Mouse (Mus musculus) thymus, postnatal 0 days (tissue): Measurements from ENCODE around the gene Taar3. TPM values are rescaled to one million over a fixed set of nuclear protein-coding genes. Genes with fewer than 3 reads are reported as not detected.
A peak's percentile ranks its signal among the peaks of the same experiment; 100 is the strongest.

Source experiments
- DNase-seq: peaks from one replicate; pipeline ENCODE4 v3.0.0-alpha.2; 2015; ENCODE audit warnings: low spot score
- polyA plus RNA-seq: library from polyadenylated mRNA; unstranded; fragments of >200 nt; fragmentation: Nextera tagmentation; extraction: Ambion mirVana; gene quantifications from 2 replicates; pipeline ENCODE4 v1.2.1, GENCODE M21; 2015

The Taar3 gene
- polyA plus RNA-seq, result not detected in 2 replicates

DNA sequence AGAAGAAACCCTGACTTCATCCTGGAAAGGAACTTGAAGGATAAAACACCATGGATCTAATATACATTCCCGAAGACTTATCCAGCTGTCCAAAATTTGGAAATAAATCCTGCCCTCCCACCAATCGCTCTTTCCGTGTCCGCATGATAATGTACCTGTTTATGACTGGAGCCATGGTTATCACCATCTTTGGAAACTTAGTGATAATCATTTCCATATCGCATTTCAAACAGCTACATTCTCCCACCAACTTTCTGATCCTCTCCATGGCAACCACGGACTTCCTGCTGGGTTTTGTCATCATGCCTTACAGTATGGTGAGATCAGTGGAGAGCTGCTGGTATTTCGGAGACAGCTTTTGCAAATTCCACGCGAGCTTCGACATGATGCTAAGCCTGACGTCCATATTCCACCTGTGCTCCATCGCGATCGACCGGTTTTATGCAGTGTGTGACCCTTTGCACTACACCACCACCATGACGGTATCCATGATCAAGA, at the start of gene Taar3:
Taar3 (plus strand) TSS at position 51 of the 498 bp plus-strand sequence.
- no peak for DNase-seq

DNA sequence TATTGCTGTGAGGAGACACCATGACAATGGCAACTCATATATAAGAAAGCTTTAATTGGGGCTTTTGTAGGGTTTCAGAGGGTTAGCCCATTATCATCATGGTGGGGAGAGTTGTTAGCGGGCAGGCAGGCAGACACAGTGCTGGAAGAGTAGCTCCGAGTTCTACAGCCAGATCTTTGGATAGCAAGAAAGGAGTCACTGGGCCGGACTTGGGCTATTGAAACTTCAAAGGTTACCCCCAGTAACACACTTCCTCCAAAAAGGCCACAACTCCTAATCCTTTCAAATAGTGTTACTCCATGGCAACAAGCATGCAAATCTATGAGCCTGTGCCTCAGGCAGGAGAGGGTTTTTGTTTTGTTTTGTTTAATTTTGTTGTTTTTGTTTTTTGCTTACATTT, 48.2 kb upstream of the Taar3 start:
- DNase-seq, result no peak

DNA sequence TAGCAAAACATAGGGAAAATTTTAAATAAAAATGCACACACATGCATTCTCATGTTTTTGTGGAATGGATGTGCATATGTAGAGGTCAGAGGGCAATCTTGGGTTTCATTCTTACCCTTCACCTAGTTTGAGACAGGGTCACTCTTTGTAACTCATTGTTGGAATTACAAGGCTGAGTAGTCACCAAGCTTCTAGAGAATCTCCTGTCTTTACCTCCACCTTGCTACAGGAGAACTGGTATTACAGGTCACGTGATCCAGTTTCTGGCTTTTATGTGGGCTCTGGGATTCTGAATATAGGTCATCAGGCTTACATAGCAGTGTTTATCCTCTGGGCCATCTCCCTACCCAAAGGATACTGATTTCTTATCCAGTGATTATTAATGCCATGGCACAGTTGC, 43.7 kb upstream of the Taar3 start:
- DNase-seq, result no peak

DNA sequence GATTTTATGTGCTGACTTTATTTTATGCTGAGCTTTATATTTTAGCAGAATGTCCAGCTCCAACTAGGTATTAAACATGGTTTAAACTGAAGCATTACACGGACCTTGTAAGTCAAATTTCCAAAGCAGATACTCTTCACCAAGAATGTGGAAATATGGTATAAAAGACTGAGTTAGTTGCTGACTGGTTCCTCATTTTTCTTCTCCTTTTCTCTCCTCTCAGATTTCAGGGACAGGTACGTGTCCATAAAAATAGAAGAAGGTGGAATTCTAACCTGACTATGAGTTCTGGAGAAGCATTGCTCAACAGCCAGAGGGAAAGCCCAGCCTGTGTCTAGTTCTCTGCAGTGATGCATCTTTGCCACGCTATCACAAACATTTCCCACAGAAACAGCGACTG, 29.3 kb upstream of the Taar3 start, which contains the start of gene Taar1:
Taar1 (plus strand) TSS at position 301 of the 400 bp plus-strand sequence.
- DNase-seq, result no peak

DNA sequence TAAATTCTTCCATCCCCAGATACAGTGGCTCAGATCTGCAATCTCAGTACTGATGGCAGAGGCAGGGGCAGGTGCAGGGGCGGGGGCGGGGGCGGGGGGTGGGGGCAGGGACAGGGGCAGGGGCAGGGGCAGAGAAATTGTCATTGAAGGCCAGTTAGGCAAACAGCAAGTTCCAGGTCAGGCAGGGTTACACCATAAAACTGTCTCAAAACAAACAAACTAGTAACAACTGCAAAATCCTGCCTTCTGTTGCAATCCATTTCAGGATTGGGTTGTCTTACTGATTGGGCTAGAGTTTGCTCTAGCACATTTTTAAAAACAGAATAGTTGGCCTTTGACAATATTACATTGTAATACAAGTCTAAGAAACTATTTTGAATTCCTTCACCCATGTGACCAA, 26.9 kb upstream of the Taar3 start:
- no peak for DNase-seq

DNA sequence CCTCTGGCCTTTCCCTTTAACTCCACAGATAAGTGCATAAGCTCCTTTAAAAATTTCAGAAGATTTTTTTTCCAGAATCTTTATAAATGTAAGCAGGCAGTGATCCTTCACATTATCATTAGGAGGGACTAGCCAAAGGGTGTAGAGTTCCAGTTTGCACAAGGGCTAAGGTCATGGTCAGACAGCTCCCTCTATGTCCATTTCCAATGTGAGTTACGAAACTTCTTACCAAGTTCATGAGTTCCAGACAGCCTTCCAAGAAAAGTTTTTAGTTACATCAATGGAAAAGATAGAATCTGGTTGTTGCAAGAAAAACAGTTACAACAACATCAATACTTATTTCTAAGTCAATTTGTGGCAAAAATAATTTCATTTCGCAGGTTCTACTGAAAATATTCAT, 25.4 kb upstream of the Taar3 start:
- DNase-seq, result no peak

DNA sequence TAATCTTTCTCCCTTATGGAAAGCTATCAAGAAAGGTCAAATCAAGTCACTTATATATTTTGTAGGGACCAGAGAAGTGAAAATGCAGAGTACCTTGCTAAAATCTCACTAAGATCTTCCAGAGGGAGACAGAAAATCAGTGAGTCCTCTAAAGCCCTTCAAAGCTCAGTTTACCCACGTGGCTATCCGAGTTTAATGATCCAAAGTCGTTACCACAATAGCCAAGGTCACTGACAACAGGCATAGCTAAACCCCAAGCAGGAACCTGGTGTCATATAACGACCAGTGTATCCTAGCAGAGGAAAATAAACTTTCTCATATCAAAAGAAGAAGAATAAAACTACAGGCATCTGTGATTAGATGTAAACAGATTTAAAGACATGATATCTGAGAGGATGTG, 11.7 kb upstream of the Taar3 start:
- DNase-seq, result no peak

DNA sequence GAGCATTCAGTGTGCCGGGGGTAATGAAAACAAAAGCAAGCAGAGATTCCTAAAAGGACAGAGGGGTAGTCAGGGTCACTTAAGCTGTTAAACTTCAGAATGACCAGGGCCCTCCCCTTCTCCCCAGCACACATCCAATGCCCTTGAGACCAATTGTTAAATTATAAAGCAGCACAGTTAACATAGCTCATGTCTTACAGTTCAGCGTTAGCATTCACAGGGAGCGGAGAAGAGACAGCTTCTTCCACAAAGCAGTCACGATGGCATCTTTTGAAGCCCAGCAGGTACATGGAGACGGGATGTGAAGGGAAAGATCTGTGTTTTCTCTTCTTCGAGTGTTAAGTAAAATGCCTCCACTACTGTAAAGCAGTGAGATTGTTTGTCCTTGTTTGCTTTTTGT, 11.0 kb upstream of the Taar3 start, which contains the start of gene Taar2:
Taar2 (plus strand) TSS at position 261 of the 400 bp plus-strand sequence.
- DNase-seq, result no peak

DNA sequence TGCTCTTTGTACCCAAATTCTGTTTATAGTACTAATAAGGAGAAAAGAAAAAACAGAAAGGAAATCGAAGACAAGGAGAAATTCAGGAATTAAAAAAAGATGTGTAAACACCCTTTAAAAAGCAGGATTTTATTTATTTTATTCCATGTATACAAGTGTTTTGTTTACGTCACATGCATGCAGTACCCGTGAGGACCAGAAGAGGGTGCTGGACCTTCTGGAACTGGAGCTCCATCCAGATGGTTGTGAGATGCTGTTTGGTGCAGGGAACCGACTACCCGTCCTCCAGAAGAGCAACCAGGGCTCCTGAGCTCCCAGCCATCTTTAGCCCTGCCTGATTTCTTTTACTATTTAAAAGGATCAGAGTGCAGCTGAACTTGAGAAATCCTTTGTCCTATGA, 6.9 kb upstream of the Taar3 start:
- DNase-seq, result peak; percentile 2

DNA sequence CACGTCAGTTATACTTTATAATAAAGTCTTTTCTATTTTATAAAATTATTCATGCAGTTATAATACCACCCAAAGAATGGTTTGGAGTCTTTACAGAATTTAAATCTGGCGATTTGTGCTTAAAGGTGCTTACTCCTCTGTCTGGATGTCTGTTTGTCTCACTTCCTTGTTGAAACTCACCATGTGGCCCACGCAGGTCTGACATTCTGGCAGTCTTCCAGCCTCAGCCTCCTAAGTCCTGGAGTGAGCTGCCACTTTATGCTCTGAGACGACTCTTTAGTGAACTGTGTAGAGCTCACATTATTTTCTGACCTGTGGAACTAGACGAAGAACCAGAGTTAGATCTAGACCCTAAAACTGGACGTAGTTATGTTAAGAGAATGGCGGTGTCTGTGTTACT, 1.3 kb upstream of the Taar3 start:
- DNase-seq, result no peak

DNA sequence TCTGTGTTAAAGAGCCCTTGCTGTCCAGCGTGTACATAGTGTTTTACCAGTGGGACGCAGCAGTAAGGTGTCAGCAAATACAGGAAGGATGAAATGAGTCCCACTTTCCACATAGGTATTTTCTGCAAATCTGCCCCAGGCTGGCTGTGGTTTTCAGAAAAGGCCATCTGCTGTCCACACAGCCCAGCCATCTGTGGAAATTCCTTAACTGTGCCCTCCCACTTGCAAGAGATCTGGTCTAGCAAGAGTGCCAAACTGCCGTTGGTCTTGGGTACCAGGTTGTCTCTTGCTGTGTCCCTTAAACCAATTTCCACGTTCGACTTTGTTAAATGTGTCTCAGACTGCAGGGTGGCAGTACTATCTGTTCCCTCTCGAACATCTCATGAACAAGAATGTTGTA, 2.4 kb downstream of the Taar3 start:
- no peak for DNase-seq

DNA sequence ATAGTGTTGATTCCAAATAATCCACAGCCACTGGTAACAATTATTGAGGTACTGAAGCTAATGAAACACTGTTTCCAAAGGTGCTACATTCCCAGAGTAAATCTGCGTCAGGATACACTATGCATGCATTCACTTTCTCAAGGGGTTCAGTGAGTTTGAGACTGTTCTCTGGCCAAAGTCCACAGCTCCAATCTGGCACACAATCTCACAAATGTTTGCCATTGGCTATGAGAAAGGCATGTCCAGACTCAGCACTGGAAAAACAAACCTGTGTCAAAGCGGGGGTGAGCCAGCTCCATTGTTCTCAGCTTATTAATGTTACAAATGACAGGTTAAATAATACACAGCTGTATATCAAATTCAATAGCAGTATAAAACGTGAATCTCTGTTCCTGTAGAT, 9.7 kb downstream of the Taar3 start:
- no peak for DNase-seq

DNA sequence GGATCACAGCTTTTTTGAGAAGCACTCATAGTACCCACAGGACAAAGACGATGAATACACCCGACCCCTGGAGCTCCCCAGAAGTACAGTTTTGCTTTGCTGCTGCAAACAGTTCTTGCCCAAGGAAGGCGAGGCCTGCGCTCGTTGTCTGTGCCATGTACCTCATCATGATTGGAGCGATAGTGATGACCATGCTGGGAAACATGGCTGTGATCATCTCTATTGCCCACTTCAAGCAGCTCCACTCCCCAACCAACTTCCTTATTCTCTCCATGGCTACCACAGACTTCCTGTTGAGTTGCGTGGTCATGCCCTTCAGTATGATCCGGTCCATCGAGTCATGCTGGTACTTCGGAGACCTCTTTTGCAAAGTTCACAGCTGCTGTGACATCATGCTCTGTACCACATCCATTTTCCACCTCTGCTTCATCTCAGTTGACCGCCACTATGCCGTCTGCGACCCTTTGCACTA, 11.1 kb downstream of the Taar3 start, which contains the start of gene Taar4:
Taar4 (plus strand) TSS at position 51 of the 472 bp plus-strand sequence.
- DNase-seq, result no peak

DNA sequence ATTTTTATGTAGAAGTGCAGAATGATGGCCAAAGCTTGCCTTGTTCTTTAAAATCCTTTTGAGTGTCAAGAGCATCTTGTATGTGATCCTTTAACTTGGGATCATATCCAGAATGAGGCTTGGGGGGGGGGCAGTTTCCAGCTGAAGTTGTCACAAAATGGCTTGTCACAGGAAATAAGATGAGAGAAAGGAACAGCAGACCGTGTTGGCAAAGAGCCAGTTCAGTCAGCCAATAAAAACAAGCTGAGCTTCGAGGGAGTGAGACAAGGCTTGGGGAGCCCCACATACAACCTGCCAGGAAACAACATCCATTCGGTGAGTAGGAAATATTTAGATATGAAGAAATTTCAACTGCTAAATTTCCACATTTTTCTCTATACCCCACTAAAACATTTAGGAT, 14.1 kb downstream of the Taar3 start:
- DNase-seq, result no peak

DNA sequence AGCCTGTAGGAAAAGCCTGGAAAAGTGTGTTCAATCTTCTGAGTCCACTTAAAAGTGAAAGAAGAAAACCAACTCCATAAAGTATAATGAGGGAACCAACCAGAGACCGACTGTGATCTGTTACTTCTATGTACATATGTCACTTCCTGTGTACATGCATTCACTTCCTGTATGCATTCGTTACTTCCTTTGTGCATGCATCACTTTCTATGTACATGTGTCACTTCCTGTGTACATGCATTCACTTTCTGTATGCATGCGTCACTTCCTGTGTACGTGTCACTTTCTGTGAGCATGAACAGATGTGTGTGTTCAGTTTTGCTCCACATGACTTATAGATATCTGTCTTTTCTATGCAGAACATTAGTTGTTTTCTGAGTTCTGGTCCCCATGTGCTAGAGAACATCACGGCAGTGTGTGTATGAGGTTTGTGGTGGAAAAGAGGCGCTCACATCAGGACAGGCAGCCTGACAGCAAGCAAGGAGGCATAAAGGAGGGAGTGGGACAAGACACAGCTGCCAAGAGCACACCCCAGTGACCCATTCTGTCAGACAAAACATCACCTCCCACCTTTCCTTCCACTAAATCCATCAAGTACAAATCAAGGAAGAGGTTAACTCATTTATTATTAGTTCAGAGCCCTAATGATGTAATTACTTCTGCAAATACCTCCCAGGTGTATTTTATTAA, 15.7 kb downstream of the Taar3 start:
- peak; percentile 2 for DNase-seq

DNA sequence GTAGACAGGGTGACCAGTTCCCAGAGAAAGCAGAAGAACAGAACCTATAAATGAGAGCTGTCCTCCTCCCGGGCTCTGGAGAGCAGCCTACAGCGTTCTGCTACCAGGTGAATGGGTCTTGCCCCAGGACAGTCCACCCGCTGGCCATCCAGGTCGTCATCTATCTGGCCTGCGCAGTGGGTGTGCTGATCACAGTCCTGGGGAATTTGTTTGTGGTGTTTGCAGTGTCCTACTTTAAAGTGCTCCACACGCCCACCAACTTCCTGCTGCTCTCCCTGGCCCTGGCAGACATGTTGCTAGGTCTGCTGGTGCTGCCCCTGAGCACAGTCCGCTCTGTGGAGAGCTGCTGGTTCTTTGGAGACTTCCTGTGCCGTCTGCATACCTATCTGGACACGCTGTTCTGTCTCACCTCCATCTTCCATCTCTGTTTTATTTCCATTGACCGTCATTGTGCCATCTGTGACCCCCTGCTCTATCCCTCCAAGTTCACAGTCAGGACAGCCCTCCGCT, 21.4 kb downstream of the Taar3 start, which contains the start of gene Taar5:
Taar5 (plus strand) TSS at position 51 of the 510 bp plus-strand sequence.
- DNase-seq, result no peak

DNA sequence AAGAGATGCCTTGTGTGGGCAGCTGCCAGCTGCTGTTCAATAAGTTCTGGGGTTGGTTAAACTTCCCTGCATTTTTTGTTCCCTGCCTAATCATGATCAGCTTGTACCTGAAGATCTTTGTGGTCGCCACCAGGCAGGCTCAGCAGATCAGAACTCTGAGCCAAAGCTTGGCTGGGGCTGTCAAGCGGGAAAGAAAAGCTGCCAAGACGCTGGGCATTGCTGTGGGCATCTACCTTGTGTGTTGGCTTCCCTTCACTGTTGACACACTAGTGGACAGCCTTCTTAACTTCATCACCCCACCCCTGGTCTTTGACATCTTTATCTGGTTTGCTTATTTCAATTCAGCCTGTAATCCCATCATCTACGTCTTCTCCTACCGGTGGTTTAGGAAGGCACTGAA, 21.9 kb downstream of the Taar3 start:
- DNase-seq, result no peak

DNA sequence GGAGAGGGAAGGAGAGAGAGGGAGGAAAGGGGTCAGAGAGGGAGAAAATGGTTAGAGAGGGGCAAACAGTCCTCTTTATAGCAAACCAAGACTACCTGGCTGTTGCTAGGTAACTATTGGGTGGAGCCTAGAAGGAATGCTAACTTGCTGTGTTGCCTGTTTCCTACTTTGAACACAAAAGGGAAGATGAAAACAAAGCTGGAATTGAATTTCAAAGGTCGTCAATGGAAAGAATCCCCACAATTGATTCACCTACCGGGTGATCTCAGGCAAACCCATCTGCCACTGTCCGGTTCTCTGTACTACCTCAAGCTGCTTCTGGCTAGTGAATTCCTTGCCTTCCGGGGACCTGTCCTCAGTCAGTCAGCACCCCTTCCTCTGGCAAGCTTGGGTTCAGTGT, 28.6 kb downstream of the Taar3 start:
- DNase-seq, result no peak

DNA sequence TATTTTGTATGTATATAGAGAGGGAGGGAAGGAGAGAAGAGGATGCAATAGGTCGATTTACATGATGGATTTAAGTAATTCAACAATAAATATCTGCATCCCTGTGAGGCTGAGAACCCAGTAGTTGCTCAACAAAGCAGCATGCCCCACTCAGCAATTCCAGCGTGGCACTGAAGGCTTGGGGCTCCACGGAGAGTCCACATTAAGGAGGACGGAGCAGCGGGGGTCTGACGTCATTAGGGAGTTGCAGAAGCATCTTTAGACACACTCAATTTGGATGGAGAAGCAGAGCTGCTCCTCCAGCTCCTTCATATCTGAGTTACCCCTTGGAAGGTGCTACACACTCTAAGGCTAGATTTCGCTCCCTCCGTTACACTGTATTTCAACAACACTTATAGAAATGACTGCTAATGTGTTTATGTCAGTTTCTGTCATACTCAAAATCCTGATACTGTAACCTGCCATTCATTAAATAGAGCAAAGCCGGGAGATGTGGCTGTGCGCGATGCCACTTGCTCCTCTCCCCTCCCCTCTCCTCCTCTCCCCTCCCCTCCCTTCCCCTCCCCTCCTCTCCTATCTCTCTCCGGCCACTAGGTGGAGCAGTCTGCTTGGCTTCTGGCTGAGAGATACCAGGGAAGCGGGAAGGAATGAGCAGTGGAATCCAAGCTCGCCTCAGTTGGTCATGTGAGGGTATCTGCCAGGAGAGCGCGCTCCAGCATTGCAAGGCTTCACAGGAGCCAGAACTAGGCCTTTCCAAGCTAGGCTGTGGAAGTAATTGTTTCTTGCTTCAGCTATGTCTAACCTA, 29.7 kb downstream of the Taar3 start:
- peak; percentile 52 for DNase-seq

DNA sequence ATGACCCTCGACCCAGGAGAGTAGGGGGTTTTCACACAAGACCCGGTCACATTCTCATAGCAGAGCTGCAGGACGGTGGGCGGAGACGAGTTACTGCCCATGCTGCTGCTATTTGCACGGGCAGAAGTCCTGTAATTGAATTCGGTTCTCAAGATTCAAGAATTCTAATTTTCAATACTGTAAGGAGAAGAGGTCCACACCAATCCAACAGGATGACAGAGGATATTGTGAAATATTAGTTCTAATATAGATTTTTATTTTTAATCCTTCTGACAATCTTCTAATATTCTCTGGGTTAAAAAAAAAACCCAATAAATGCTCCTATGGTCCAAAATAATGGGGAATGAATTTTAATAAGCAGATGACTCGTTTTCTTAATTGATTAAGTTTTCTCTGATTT, 36.2 kb downstream of the Taar3 start, which contains the start of gene Taar6:
Taar6 (minus strand) TSS at position 101 of the 400 bp plus-strand sequence.
- DNase-seq, result no peak

DNA sequence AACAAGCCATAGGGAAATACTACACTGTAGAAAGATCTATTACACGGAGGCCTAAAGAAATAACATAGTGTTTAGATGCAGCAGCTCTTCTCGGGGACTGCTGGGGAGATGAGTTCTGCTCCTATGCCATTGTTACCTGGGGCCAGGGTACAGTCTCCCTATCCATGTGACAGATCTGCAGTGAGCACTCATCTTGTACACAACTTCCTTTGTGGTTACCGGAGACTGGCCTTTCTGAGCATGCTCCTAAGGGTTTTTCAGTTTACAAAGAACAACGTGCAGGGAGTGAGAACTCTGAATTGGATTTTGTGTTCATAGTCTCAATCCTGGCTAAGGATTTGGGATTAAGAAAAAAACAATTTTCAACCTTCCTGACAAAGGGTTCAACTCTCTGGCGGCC, 37.1 kb downstream of the Taar3 start:
- DNase-seq, result no peak

DNA sequence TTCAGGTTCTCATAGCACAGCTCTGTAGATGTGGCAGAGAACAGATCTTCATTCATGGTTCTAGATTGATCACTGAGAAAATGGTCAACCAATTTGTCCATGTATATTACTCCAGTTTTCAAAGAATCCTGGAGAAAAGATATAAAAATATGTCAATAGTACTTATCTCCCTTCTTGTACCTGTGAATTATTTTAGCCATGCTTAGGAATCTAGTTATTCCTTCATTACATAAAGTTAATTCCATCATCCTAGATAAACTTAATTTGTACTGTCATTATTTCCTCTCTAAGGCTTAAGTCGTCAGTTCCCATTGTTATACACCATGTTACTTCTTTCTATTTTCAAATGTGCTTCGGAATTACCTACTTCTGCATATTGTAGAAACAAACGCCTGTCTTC, 44.0 kb downstream of the Taar3 start, which contains the start of gene Taar7a:
Taar7a (minus strand) TSS at position 101 of the 400 bp plus-strand sequence.
- no peak for DNase-seq
